Mouse (Mus musculus): ENCODE data around the gene Slc6a6. TPM values are rescaled to one million over a fixed set of nuclear protein-coding genes. Genes with fewer than 3 reads are reported as not detected.

The Slc6a6 gene
- total and polyA plus RNA-seq, 2 experiments: 34.8 to 96.5 TPM

DNA sequence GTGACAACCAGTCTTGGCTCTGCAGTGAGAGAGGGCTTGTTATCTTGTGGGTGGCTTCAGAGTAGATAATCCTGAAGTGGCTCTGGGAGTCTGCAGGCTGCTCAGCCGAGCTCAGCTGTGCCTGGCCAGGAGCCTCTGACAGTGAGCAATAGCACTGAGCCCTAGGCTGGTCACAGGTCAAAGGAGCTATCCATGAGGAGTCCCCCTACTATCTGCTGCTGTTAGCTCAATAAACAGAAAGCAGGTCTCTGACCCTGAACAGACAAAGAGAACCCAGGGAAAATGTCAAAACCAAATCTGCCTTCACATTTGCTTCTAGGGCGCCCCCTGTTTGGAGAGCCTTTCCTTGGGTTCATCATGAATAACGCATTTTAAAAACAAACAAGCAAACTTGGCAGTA is 28.6 kb upstream of the Slc6a6 start:
- Histone ChIP-seq H3K36me3 (ENCODE audit: control insufficient read depth, insufficient read depth, low read length) (no peaks in the 10 kb centered on the region), H3K9ac (ENCODE audit: low read depth, low read length) (no peak overlapping the region), H3K27ac (replicated peaks; ENCODE audit: insufficient read depth, low read depth, low read length) (peak overlapping the region; percentile 36), H3K79me2 (ENCODE audit: control insufficient read depth, insufficient read depth, low read length) (no peaks in the 10 kb centered on the region), H3K27me3 (ENCODE audit: control insufficient read depth, insufficient read depth, low read length) (no peaks in the 10 kb centered on the region), H3K4me1 (ENCODE audit: control insufficient read depth, insufficient read depth, low read length) (peaks cover 12% of the 10 kb centered on the region), H3K4me3 (ENCODE audit: insufficient read depth, low read depth, low read length) (no peak overlapping the region)
- TF ChIP-seq POLR2A (IDR thresholded peaks at IDR 0.05; ENCODE audit: extremely low read depth, insufficient read depth, low read length) (no peak), CTCF (IDR thresholded peaks at IDR 0.05; ENCODE audit: low read depth, low read length) (no peak)
- 9% methylated on average over 3 of the region's 3 CpGs for WGBS
- peak; percentile 85 for DNase-seq (ENCODE audit: extremely low read depth, low read depth, low spot score)

GRCm38 (mm10) chr6:91655874-91656433 is 27.9 kb upstream of the Slc6a6 start:
- no peaks in the 10 kb centered on the region for H3K27me3 ChIP-seq (ENCODE audit: control insufficient read depth, insufficient read depth, low read length)
- whole genome bisulfite sequencing: 78% methylated on average over 6 of the region's 6 CpGs
- no peak overlapping the region for H3K4me3 ChIP-seq (ENCODE audit: insufficient read depth, low read depth, low read length)
- no peaks in the 10 kb centered on the region for H3K36me3 ChIP-seq (ENCODE audit: control insufficient read depth, insufficient read depth, low read length)
- TF ChIP-seq POLR2A (IDR thresholded peaks at IDR 0.05; ENCODE audit: extremely low read depth, insufficient read depth, low read length) (no peak), CTCF (IDR thresholded peaks at IDR 0.05; ENCODE audit: low read depth, low read length) (no peak)
- no peak overlapping the region for H3K27ac ChIP-seq (replicated peaks; ENCODE audit: insufficient read depth, low read depth, low read length)
- no peaks in the 10 kb centered on the region for H3K79me2 ChIP-seq (ENCODE audit: control insufficient read depth, insufficient read depth, low read length)
- peaks cover 12% of the 10 kb centered on the region for H3K4me1 ChIP-seq (ENCODE audit: control insufficient read depth, insufficient read depth, low read length)
- H3K9ac ChIP-seq (ENCODE audit: low read depth, low read length): no peak overlapping the region
- DNase-seq (ENCODE audit: extremely low read depth, low read depth, low spot score): no peak

DNA sequence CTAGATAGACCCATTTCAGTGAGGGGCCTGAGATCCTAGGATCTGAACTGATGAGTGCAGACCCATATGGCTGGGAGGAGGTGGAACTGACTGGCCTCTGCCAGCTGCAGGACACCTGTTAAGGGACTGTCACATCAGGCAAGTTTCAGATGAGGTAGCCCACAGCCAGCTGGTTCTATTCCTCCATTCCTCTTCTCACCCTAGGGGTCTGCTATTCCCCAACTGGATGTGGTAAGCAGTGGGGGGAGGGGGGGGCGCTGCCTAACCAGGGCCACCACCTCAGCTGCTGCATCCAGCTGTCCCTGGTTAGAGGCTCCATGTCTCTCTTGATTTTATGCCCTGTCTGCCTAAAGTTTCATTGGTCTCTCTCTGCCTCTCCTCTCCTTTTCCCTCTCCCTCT is 25.6 kb upstream of the Slc6a6 start:
- TF ChIP-seq POLR2A (IDR thresholded peaks at IDR 0.05; ENCODE audit: extremely low read depth, insufficient read depth, low read length): no peak
- TF ChIP-seq CTCF (IDR thresholded peaks at IDR 0.05; ENCODE audit: low read depth, low read length): no peak
- H3K4me1 ChIP-seq (ENCODE audit: control insufficient read depth, insufficient read depth, low read length): peaks cover 12% of the 10 kb centered on the region
- H3K36me3 ChIP-seq (ENCODE audit: control insufficient read depth, insufficient read depth, low read length): no peaks in the 10 kb centered on the region
- WGBS: 92% methylated on average over 1 of the region's 1 CpGs
- H3K9ac ChIP-seq (ENCODE audit: low read depth, low read length): no peak overlapping the region
- H3K27ac ChIP-seq (replicated peaks; ENCODE audit: insufficient read depth, low read depth, low read length): no peak overlapping the region
- no peaks in the 10 kb centered on the region for H3K27me3 ChIP-seq (ENCODE audit: control insufficient read depth, insufficient read depth, low read length)
- H3K4me3 ChIP-seq (ENCODE audit: insufficient read depth, low read depth, low read length): no peak overlapping the region
- DNase-seq (ENCODE audit: extremely low read depth, low read depth, low spot score): no peak
- H3K79me2 ChIP-seq (ENCODE audit: control insufficient read depth, insufficient read depth, low read length): no peaks in the 10 kb centered on the region

GRCm38 (mm10) chr6:91659841-91660509 is 23.9 kb upstream of the Slc6a6 start:
- Histone ChIP-seq H3K4me1 (ENCODE audit: control insufficient read depth, insufficient read depth, low read length) (peaks cover 12% of the 10 kb centered on the region), H3K9ac (ENCODE audit: low read depth, low read length) (no peak overlapping the region), H3K4me3 (ENCODE audit: insufficient read depth, low read depth, low read length) (no peak overlapping the region), H3K36me3 (ENCODE audit: control insufficient read depth, insufficient read depth, low read length) (no peaks in the 10 kb centered on the region), H3K27me3 (ENCODE audit: control insufficient read depth, insufficient read depth, low read length) (no peaks in the 10 kb centered on the region), H3K27ac (replicated peaks; ENCODE audit: insufficient read depth, low read depth, low read length) (peak overlapping the region; percentile 82), H3K79me2 (ENCODE audit: control insufficient read depth, insufficient read depth, low read length) (no peaks in the 10 kb centered on the region)
- TF ChIP-seq CTCF (IDR thresholded peaks at IDR 0.05; ENCODE audit: low read depth, low read length) (0 out of 2 replicates have a peak, but pooled peaks have one; percentile 20), POLR2A (IDR thresholded peaks at IDR 0.05; ENCODE audit: extremely low read depth, insufficient read depth, low read length) (0 out of 2 replicates have a peak, but pooled peaks have one; percentile 3)
- WGBS: 15% methylated on average over 2 of the region's 2 CpGs
- DNase-seq (ENCODE audit: extremely low read depth, low read depth, low spot score): peak; percentile 97

DNA sequence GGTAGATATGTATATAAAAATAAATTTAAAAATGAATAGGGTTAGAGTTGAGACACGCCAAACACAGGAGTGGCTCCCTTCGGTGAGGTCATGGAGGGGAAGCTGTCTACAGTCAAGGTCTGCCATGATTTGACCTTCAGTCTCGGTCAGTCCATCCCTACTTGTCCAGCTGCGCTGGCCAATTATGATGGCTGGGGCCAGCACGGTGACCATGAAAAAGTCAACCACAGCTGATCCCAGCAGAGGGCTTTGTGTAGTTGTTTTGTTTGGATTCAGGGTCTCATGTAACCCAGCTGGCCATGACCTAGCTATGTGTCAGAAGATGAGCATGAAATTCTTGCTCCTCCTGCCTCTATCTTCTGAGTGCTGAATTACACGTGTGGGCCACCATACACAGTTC is 21.6 kb upstream of the Slc6a6 start:
- 84% methylated on average over 6 of the region's 6 CpGs for WGBS
- Histone ChIP-seq H3K4me1 (ENCODE audit: control insufficient read depth, insufficient read depth, low read length) (peaks cover 7% of the 10 kb centered on the region), H3K9ac (ENCODE audit: low read depth, low read length) (no peak overlapping the region), H3K36me3 (ENCODE audit: control insufficient read depth, insufficient read depth, low read length) (no peaks in the 10 kb centered on the region), H3K4me3 (ENCODE audit: insufficient read depth, low read depth, low read length) (no peak overlapping the region), H3K79me2 (ENCODE audit: control insufficient read depth, insufficient read depth, low read length) (no peaks in the 10 kb centered on the region), H3K27me3 (ENCODE audit: control insufficient read depth, insufficient read depth, low read length) (no peaks in the 10 kb centered on the region), H3K27ac (replicated peaks; ENCODE audit: insufficient read depth, low read depth, low read length) (no peak overlapping the region)
- peak; percentile 51 for DNase-seq (ENCODE audit: extremely low read depth, low read depth, low spot score)
- TF ChIP-seq CTCF (IDR thresholded peaks at IDR 0.05; ENCODE audit: low read depth, low read length) (no peak), POLR2A (IDR thresholded peaks at IDR 0.05; ENCODE audit: extremely low read depth, insufficient read depth, low read length) (no peak)

DNA sequence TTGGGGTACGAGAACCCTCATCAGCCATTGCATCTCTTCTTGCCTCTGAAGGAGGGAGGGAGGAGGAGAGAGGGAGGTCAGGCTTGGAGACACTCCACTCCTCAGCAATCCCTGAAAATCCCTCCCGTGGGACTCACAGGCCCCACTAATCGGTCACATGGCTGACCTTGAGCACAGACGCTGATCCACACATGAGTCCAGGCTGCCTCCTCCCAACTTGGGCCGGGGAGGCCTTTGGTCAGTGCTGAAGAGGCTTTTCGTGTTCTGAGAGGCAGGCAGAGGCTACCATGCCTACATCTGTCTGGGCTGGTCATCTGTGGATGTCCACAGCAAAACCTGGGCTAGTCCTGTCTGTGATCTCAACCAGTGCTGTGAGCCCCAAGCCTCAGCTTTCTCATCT is 20.2 kb upstream of the Slc6a6 start:
- no peak for DNase-seq (ENCODE audit: extremely low read depth, low read depth, low spot score)
- Histone ChIP-seq H3K27me3 (ENCODE audit: control insufficient read depth, insufficient read depth, low read length) (no peaks in the 10 kb centered on the region), H3K79me2 (ENCODE audit: control insufficient read depth, insufficient read depth, low read length) (no peaks in the 10 kb centered on the region), H3K4me1 (ENCODE audit: control insufficient read depth, insufficient read depth, low read length) (peaks cover 7% of the 10 kb centered on the region), H3K4me3 (ENCODE audit: insufficient read depth, low read depth, low read length) (no peak overlapping the region), H3K9ac (ENCODE audit: low read depth, low read length) (no peak overlapping the region), H3K27ac (replicated peaks; ENCODE audit: insufficient read depth, low read depth, low read length) (no peak overlapping the region), H3K36me3 (ENCODE audit: control insufficient read depth, insufficient read depth, low read length) (no peaks in the 10 kb centered on the region)
- TF ChIP-seq POLR2A (IDR thresholded peaks at IDR 0.05; ENCODE audit: extremely low read depth, insufficient read depth, low read length): no peak
- no peak for TF ChIP-seq CTCF (IDR thresholded peaks at IDR 0.05; ENCODE audit: low read depth, low read length)
- 84% methylated on average over 6 of the region's 6 CpGs for WGBS
